Mouse (Mus musculus): Measurements from ENCODE around the gene Mpp2. TPM values are rescaled to one million over a fixed set of nuclear protein-coding genes. Genes with fewer than 3 reads are reported as not detected.

The Mpp2 gene
- total RNA-seq, 2 experiments from 2014 or later = 1.2 TPM

GRCm38 (mm10) chr11:102011510-102011909 is 76.8 kb downstream of the Mpp2 start:
- no peak for DNase-seq
- H3K27ac ChIP-seq = no peak overlapping the region
- intact Hi-C loops (cut with DNase I) = no loop called here
- H3K4me3 ChIP-seq = no peak overlapping the region
- TF ChIP-seq CTCF (IDR thresholded peaks at IDR 0.05) = no peak

GRCm38 (mm10) chr11:102010140-102010539 is 78.2 kb downstream of the Mpp2 start:
- TF ChIP-seq CTCF (IDR thresholded peaks at IDR 0.05) = no peak
- Histone ChIP-seq H3K4me3 (no peak overlapping the region), H3K27ac (peak overlapping the region; percentile 57)
- DNase-seq = no peak
- intact Hi-C loops (cut with DNase I) = no loop called here

GRCm38 (mm10) chr11:102008954-102009637 is 79.2 kb downstream of the Mpp2 start:
- TF ChIP-seq CTCF (IDR thresholded peaks at IDR 0.05) = no peak
- peak overlapping the region; percentile 35; the same call in 1 of the 2 replicates for H3K27ac ChIP-seq
- no peak for DNase-seq
- intact Hi-C loops (cut with DNase I) = no loop called here
- no peak overlapping the region for H3K4me3 ChIP-seq

GRCm38 (mm10) chr11:102008372-102008771 is 79.9 kb downstream of the Mpp2 start:
- H3K27ac ChIP-seq = no peak overlapping the region

More at GRCm38 (mm10) chr11:102008372-102008771, 79.9 kb downstream of the Mpp2 start:
- no peak for DNase-seq
- no peak overlapping the region for H3K4me3 ChIP-seq
- intact Hi-C loops (cut with DNase I) = no loop called here
- TF ChIP-seq CTCF (IDR thresholded peaks at IDR 0.05) = no peak

Other genes starting within 250 kb of the Mpp2 start
- 1 to 10 TPM; 1.1 to 4.7 TPM for gene Meox1, start 194.1 kb downstream of the Mpp2 start, total RNA-seq (2021)
- gene Sost, start 121.5 kb downstream of the Mpp2 start, total RNA-seq (2021) = not detected
- gene Cfap97d1, start 104.2 kb downstream of the Mpp2 start, total RNA-seq (2021) = not detected
- 100 to 1,000 TPM; 123 to 129 TPM for gene Dusp3, start 101.5 kb downstream of the Mpp2 start, total RNA-seq (2021)
- 10 to 100 TPM; 19.4 to 34.7 TPM for gene Mpp3, start 60.1 kb downstream of the Mpp2 start, total RNA-seq (2021)
- gene Cd300lg, start 47.0 kb downstream of the Mpp2 start, total RNA-seq (2021) = 10 to 100 TPM; 17.6 to 18.9 TPM
- gene Ppy, start 12.8 kb upstream of the Mpp2 start, total RNA-seq (2021) = not detected
- gene Pyy, start 19.3 kb upstream of the Mpp2 start, total RNA-seq (2021) = not detected
- not detected for gene Nags, start 57.0 kb upstream of the Mpp2 start, total RNA-seq (2021)
- gene Tmem101, start 67.9 kb upstream of the Mpp2 start, total RNA-seq (2021) = 10 to 100 TPM in 1 of 2 experiments, 1 to 10 TPM in 1; 9.8 to 10.2 TPM
- gene Lsm12, start 96.8 kb upstream of the Mpp2 start, total RNA-seq (2021) = 100 to 1,000 TPM in 1 of 2 experiments, 10 to 100 TPM in 1; 95.3 to 106 TPM
- 10 to 100 TPM; 50.3 to 53.0 TPM for gene G6pc3, start 101.1 kb upstream of the Mpp2 start, total RNA-seq (2021)
- 10 to 100 TPM; 78.3 to 78.7 TPM for gene Hdac5, start 141.7 kb upstream of the Mpp2 start, total RNA-seq (2021)
- not detected for gene BC030867, start 160.4 kb upstream of the Mpp2 start, total RNA-seq (2021)
- gene Asb16, start 180.2 kb upstream of the Mpp2 start, total RNA-seq (2021) = 10 to 100 TPM; 78.2 to 80.4 TPM
- gene Tmub2, start 196.4 kb upstream of the Mpp2 start, total RNA-seq (2021) = 10 to 100 TPM; 13.9 to 15.7 TPM
- gene Atxn7l3, start 208.1 kb upstream of the Mpp2 start, total RNA-seq (2021) = 10 to 100 TPM; 12.0 to 12.6 TPM
- gene Ubtf, start 231.2 kb upstream of the Mpp2 start, total RNA-seq (2021) = 10 to 100 TPM; 37.8 to 40.4 TPM

Measured in gastrocnemius, adult 2 months (tissue).